Mouse (Mus musculus): ENCODE data around the gene Tmem38a. TPM values are rescaled to one million over a fixed set of nuclear protein-coding genes. Genes with fewer than 3 reads are reported as not detected.

The Tmem38a gene
- polyA plus RNA-seq, 1 experiment from 2014 or later = 7.0 TPM

DNA sequence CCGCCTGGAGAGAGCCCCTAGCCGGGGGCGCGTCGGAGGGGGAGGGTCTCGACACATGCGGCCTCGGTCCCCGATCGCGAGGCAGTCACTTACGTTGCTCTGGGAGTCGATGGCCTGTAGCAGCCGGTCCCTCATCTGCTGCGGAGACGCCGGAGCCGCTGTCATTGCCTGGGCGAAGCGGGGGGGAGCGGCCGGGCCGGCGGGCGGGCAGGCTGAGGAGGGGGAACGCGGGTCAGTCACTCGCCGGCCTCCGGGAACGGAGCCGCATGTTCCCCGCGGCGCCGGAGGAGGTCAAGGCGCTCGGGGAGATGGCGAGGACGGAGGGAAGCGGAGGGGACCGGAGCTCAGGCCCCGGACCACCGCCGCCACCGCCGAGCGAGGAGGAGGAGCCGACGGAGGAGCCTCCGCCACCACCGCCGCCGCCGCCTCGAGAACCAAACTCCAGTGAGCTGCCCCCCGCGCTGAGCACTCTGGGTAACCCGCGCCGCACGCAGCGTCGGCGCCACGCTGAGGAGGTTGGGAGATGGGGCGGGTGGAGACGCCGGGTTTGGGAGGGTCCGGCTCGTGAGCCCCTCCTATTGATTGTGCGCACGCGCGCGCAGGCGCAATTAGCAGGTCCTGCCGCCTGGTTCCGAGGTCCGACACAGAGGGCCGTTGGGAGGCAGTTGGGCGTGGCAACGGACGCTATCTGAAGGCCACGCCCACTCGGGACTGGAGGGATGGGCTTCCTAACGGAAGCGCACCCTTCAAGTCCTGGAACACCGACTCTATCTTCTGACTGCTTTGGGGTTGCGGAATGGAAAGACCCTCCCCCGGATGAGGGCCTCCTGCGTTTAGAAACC, 23.8 kb upstream of the Tmem38a start, which contains the start of gene Med26:
TSS of gene Med26 (minus strand) at position 469 of the 842 bp plus-strand sequence.
- Histone ChIP-seq H3K9ac (ENCODE audit: low read depth, low read length) (peak within 1 kb of the TSS; percentile 97), H3K4me3 (ENCODE audit: low read depth, low read length) (peak within 1 kb of the TSS; percentile 89), H3K27ac (ENCODE audit: low read depth, low read length) (peak within 1 kb of the TSS; percentile 87), H3K4me1 (replicated peaks; ENCODE audit: control insufficient read depth, insufficient read depth, low read length) (peaks cover 10% of the 10 kb centered on the region; the same call in 1 of the 2 replicates), H3K27me3 (replicated peaks; ENCODE audit: control insufficient read depth, insufficient read depth, low read length) (no peaks in the 10 kb centered on the region), H3K4me2 (replicated peaks; ENCODE audit: low read depth) (peak within 1 kb of the TSS; percentile 75), H3K9me3 (ENCODE audit: control insufficient read depth) (no peaks in the 10 kb centered on the region), H3K36me3 (ENCODE audit: control insufficient read depth, insufficient read depth) (no peaks in the 10 kb centered on the region)
- peak; percentile 99 for ATAC-seq
- TF ChIP-seq CTCF (IDR thresholded peaks at IDR 0.05; ENCODE audit: low read depth) = peak; percentile 48; the same call in 1 of the 2 replicates
- under 1% methylated on average over 87 of the region's 92 CpGs for WGBS

DNA sequence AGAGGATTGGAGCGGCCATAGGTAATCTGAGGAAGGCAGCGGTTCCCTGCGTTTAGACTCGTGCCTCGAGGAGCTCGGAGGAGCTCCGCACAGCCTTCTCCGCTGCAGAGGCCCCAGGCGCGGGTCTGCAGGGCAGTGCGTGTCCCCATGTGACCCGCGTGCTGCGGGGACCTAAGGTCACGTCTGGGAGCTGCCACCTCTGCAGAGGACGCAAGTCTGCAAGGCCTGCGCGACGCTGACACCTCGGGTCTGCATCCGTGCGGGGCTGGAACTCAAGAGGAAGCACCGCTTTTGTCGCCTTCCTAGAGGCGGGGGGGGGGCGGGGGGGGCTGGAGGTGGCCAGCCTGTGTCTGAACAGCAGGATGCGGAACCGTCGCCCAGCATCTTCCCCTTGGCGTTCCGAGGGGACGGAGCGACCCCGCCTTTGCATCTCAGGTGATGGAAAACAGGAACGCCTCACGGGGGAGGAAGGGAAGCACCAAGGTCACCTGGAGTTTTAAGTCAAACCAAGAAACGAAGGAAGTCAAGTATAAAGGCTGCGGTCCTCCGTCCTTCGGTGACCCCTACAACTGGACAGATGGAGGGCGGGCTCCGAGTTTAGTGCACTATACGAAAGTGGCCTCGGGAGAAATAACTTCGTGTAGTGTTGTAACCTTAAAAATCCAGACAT, 23.1 kb upstream of the Tmem38a start:
- Histone ChIP-seq H3K27me3 (replicated peaks; ENCODE audit: control insufficient read depth, insufficient read depth, low read length) (no peaks in the 10 kb centered on the region), H3K9ac (ENCODE audit: low read depth, low read length) (peak overlapping the region; percentile 58), H3K4me2 (replicated peaks; ENCODE audit: low read depth) (peak overlapping the region; percentile 75), H3K36me3 (ENCODE audit: control insufficient read depth, insufficient read depth) (no peaks in the 10 kb centered on the region), H3K9me3 (ENCODE audit: control insufficient read depth) (no peaks in the 10 kb centered on the region), H3K27ac (ENCODE audit: low read depth, low read length) (peak overlapping the region; percentile 87), H3K4me3 (ENCODE audit: low read depth, low read length) (peak overlapping the region; percentile 89), H3K4me1 (replicated peaks; ENCODE audit: control insufficient read depth, insufficient read depth, low read length) (peaks cover 10% of the 10 kb centered on the region; the same call in 1 of the 2 replicates)
- no peak for TF ChIP-seq CTCF (IDR thresholded peaks at IDR 0.05; ENCODE audit: low read depth)
- peak; percentile 62 for ATAC-seq
- WGBS = under 1% methylated on average over 44 of the region's 45 CpGs

- Histone ChIP-seq H3K27me3 (replicated peaks; ENCODE audit: control insufficient read depth, insufficient read depth, low read length) (no peaks in the 10 kb centered on the region), H3K4me2 (replicated peaks; ENCODE audit: low read depth) (peak overlapping the region; percentile 75), H3K9me3 (ENCODE audit: control insufficient read depth) (no peaks in the 10 kb centered on the region), H3K27ac (ENCODE audit: low read depth, low read length) (no peak overlapping the region), H3K4me1 (replicated peaks; ENCODE audit: control insufficient read depth, insufficient read depth, low read length) (peaks cover 10% of the 10 kb centered on the region; the same call in 1 of the 2 replicates), H3K4me3 (ENCODE audit: low read depth, low read length) (peak overlapping the region; percentile 89), H3K9ac (ENCODE audit: low read depth, low read length) (peak overlapping the region; percentile 58; the same call in 1 of the 2 replicates), H3K36me3 (ENCODE audit: control insufficient read depth, insufficient read depth) (no peaks in the 10 kb centered on the region)
- TF ChIP-seq CTCF (IDR thresholded peaks at IDR 0.05; ENCODE audit: low read depth) = no peak
- 4% methylated on average over 5 of the region's 5 CpGs for WGBS
- ATAC-seq = no peak
These were observed 22.5 kb upstream of the Tmem38a start for GRCm38 (mm10) chr8:72549314-72549892.

- Histone ChIP-seq H3K36me3 (ENCODE audit: control insufficient read depth, insufficient read depth) (peaks cover 13% of the 10 kb centered on the region; the same call in 1 of the 2 replicates), H3K27ac (ENCODE audit: low read depth, low read length) (no peak overlapping the region), H3K4me2 (replicated peaks; ENCODE audit: low read depth) (no peak overlapping the region), H3K27me3 (replicated peaks; ENCODE audit: control insufficient read depth, insufficient read depth, low read length) (no peaks in the 10 kb centered on the region), H3K4me1 (replicated peaks; ENCODE audit: control insufficient read depth, insufficient read depth, low read length) (no peaks in the 10 kb centered on the region), H3K9me3 (ENCODE audit: control insufficient read depth) (no peaks in the 10 kb centered on the region), H3K4me3 (ENCODE audit: low read depth, low read length) (no peak overlapping the region), H3K9ac (ENCODE audit: low read depth, low read length) (no peak overlapping the region)
- ATAC-seq = no peak
- 55% methylated on average over 4 of the region's 4 CpGs for WGBS
- TF ChIP-seq CTCF (IDR thresholded peaks at IDR 0.05; ENCODE audit: low read depth) = no peak
These were observed 16.1 kb upstream of the Tmem38a start for GRCm38 (mm10) chr8:72555770-72556169.

- no peaks in the 10 kb centered on the region for H3K9me3 ChIP-seq (ENCODE audit: control insufficient read depth)
- WGBS = 84% methylated on average over 1 of the region's 1 CpGs
- H3K36me3 ChIP-seq (ENCODE audit: control insufficient read depth, insufficient read depth) = peaks cover 28% of the 10 kb centered on the region; the same call in 1 of the 2 replicates
- no peak for ATAC-seq
- no peak overlapping the region for H3K27ac ChIP-seq (ENCODE audit: low read depth, low read length)
- no peaks in the 10 kb centered on the region for H3K4me1 ChIP-seq (replicated peaks; ENCODE audit: control insufficient read depth, insufficient read depth, low read length)
- TF ChIP-seq CTCF (IDR thresholded peaks at IDR 0.05; ENCODE audit: low read depth) = no peak
- no peaks in the 10 kb centered on the region for H3K27me3 ChIP-seq (replicated peaks; ENCODE audit: control insufficient read depth, insufficient read depth, low read length)
- H3K4me2 ChIP-seq (replicated peaks; ENCODE audit: low read depth) = no peak overlapping the region
- no peak overlapping the region for H3K4me3 ChIP-seq (ENCODE audit: low read depth, low read length)
- no peak overlapping the region for H3K9ac ChIP-seq (ENCODE audit: low read depth, low read length)
These were observed 10.7 kb upstream of the Tmem38a start for GRCm38 (mm10) chr8:72561111-72561689.
